Mouse (Mus musculus): Measurements from ENCODE around the gene Etl4.
"Not testable (repeated sequence)": the region's sequence is repeated elsewhere in the genome, so short reads cannot be mapped to it uniquely, and the experiment has no call there.

The Etl4 gene

GRCm38 (mm10) chr2:20654598-20655340 is 745.2 kb downstream of the Etl4 start:
- DNase-seq (ENCODE audit: low spot score): no peak

DNA sequence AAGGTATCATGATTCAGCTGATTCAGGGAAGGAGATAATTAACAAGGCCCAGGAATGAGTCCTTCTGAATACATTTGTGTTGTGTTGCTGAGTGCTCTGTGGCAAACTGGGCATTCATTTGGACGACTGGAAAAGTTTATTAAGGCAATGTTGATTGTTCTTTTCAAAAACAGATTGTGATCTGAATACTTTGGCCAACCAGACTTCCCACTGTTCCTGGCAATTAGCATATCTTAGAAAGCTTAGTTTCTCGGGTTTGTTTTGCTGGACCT is 745.7 kb downstream of the Etl4 start:
- DNase-seq (ENCODE audit: low spot score): no peak

DNA sequence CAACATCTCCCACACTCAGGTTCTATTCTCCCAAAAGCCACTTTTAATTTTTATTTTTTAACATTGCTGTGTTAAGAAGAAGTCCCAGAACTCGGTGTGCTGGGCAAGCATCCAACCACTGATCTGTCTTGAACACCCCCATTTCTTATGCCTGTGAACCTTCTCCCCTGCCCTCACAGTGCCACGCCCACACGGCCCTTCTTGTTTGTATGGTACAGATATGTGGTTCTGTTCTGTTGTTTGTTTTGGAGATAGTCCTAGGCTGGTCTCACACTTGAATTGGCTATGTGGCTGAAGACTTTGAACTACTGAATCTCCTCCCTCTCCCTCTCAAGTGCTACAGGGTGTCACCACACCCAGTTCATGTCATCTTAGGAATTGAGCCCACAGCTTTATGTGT is 748.3 kb downstream of the Etl4 start:
- DNase-seq (ENCODE audit: low spot score): no peak

- no peak for DNase-seq (ENCODE audit: low spot score)
Measured at GRCm38 (mm10) chr2:20661841-20662240, 752.3 kb downstream of the Etl4 start.

- DNase-seq (ENCODE audit: low spot score): no peak
Measured at GRCm38 (mm10) chr2:20662696-20663095, 753.1 kb downstream of the Etl4 start.

DNA sequence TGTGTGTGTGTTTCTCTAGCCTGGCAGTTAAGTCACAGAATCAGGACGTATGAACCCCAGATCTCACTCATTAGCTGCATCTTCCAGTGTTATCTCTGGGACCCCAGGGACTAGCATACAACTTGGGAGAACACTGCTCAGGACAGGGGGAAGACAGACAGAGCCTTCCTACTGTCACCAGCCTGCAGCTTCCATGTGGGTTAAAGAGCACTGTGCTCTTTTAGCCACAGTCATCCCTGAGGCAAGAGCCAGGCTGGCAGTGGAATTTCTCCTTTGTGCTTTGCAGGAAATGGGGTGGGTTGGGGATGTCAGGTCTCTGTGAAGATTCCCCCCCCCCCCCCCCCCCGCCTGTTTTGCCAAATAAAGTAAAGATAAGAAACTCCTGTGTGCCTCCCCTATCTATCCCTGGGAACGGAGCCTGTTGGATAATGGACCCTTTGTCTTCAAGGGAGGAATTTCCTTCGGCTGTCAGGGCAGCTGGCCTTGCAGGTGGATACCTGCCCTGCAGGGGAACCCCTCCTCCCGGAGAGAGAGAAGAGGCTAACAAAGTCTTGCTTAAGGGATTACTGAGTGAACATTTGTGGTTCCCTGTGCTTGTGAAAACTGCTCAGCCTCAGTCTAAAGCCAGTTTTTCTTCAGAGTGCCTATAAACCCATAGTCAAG is 755.9 kb downstream of the Etl4 start:
- no peak for DNase-seq (ENCODE audit: low spot score)

GRCm38 (mm10) chr2:20666051-20666478 is 756.5 kb downstream of the Etl4 start:
- peak; percentile 70 for DNase-seq (ENCODE audit: low spot score)

- no peak for DNase-seq (ENCODE audit: low spot score)
Measured at GRCm38 (mm10) chr2:20667876-20668275, 758.3 kb downstream of the Etl4 start.

GRCm38 (mm10) chr2:20668276-20669030 is 758.9 kb downstream of the Etl4 start:
- not testable (repeated sequence) for DNase-seq (ENCODE audit: low spot score)

DNA sequence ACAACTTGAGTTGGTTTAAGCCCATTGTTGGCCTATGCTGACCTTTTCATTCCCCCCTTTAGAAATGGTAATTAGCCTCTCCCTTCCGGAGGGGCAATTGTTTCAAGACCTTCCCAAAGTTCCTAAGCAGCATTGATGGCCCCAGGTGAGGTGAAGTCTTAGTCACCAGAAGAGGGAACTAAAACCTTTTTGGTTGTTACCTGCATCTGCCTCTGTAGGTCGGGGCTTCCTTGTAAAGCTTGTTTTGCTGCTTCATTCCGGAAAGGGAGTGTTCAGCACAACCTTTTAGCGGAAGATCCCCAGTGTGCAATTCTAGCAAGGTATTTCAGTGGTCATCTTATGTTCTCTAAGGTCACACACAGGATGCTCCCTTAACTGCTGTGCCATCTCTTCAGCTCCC is 759.8 kb downstream of the Etl4 start:
- DNase-seq (ENCODE audit: low spot score): no peak

DNA sequence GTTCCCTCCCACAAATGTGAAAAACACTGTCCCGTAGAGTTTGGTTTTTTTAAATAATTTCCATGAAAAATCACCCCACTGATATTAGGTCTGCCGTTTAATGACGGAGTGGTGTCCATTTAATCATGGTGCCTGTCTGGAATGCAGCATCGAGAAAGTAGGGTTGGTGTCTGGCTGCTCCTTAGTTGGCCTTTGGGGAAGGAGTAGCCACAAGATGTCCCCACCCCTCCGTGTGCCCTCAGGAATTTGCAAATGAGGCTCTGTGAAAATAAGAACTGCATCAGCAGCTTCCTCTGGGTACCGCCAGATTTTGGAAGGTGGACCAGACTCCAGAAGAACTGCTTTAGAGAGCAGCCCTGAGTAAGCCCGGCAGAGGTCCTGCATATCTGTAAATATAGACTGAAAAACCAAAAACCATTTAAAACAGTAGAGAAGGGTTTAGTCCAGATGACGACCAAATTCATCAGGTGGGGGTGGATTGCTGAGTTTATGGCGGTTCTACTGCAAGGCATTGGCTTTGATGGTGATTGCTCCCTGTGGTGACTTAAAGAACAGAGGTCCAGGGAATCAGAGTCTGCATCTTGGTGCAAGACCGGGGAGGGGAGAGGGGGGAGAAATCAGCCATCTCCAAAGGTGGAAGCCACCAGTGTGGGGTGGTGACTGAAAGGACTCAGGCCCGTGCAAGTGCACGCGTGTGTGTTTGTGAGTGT is 762.1 kb downstream of the Etl4 start:
- no peak for DNase-seq (ENCODE audit: low spot score)

GRCm38 (mm10) chr2:20672281-20672680 is 762.7 kb downstream of the Etl4 start:
- no peak for DNase-seq (ENCODE audit: low spot score)

DNA sequence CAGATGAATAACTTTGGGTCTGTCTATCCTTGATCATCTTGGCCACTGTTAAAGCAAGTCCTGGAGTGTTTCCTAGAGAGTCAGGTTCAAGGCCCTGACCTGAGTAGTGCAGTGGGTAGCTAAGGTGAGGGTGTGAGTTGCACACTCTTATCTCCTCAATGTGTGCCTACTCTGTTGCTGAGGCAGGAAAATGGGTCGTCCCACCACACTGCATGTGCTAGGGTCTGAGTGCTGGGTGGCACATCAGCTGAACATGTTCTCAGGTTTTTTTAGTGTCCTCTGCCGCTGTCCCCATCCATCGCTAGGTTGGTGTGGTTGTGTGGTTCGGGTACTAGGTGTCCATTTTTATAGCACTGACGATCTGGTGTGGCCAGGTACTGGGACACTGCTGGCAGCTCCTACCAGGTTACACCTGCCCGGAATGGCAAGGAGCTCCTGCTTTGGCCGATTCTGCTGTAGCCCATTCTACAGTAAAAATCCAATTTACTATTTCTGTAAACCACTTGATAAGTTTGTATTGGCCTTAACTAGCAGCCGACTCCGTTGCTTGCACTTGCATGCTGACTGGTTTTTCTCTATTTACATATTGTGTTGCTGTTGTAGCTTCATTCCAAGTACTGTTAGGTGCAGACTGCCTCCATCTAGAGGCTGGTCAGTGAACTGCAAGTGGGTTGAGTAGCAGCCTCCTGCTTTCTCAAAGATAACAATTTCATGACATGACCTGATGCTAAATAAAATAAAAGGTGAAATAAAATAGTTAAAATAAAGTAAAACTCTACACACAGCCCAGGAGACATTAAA is 763.4 kb downstream of the Etl4 start:
- DNase-seq (ENCODE audit: low spot score): peak; percentile 67

DNA sequence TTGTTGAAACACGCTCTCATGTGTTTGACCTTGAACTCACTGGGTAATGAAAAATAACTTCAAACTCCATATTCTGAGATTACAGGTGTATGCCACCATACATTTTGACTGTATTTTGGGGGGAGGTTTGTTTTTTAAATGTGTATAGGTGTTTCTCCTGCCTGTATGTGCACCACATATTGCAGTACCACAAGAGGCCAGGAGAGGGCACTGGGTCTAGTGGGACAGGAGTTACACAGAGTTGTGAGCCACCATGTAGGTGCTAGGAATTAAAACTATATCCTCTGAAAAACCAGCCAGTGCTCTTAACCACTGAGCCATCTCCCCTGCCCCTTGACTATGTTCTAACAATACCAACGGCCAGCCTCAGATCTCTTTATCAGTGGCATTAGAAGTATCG is 766.8 kb downstream of the Etl4 start:
- no peak for DNase-seq (ENCODE audit: low spot score)

GRCm38 (mm10) chr2:20678793-20679192 is 769.2 kb downstream of the Etl4 start:
- DNase-seq (ENCODE audit: low spot score): no peak

- DNase-seq (ENCODE audit: low spot score): not testable (repeated sequence)
Measured at GRCm38 (mm10) chr2:20682203-20682602, 772.6 kb downstream of the Etl4 start.

GRCm38 (mm10) chr2:20689389-20689788 is 779.8 kb downstream of the Etl4 start:
- DNase-seq (ENCODE audit: low spot score): no peak

- no peak for DNase-seq (ENCODE audit: low spot score)
Measured at GRCm38 (mm10) chr2:20692898-20693297, 783.3 kb downstream of the Etl4 start.

GRCm38 (mm10) chr2:20693772-20694171 is 784.2 kb downstream of the Etl4 start:
- peak; percentile 28 for DNase-seq (ENCODE audit: low spot score)

GRCm38 (mm10) chr2:20697719-20698118 is 788.1 kb downstream of the Etl4 start:
- DNase-seq (ENCODE audit: low spot score): no peak

DNA sequence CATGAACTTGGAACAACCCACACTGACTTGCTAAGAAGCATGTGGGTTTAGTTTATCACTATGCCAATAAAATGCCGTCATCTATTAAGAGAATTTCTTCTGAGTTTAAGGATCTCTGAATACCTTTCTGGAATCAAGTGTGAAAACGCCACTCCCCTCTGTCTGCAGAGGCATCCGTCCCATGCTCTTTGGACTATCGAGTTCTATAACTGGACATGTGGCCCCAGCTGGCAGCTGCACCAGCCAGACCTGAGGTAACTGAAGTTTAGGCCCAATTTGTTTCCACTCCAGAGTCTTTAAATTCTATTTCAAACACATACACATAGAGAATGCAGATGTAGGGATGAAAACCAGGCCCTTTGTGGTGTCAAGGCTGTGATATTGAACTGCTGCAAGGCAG is 795.5 kb downstream of the Etl4 start:
- no peak for DNase-seq (ENCODE audit: low spot score)

- no peak for DNase-seq (ENCODE audit: low spot score)
Measured at GRCm38 (mm10) chr2:20710589-20710988, 801.0 kb downstream of the Etl4 start.
